Mouse (Mus musculus) embryonic facial prominence, embryonic 10.5 days (tissue): Measurements from ENCODE around the gene Btd. TPM values are rescaled to one million over a fixed set of nuclear protein-coding genes. Genes with fewer than 3 reads are reported as not detected.
A peak's percentile ranks its signal among the peaks of the same experiment; 100 is the strongest.

ENCODE experiments used
- DNase-seq: peaks from one replicate; pipeline ENCODE4 v3.0.0-alpha.2; 2017; ENCODE audit warnings: low spot score
- H3K27ac ChIP-seq: fragments of 300-500 bp; sonication (generic); replicated peaks from 2 replicates; pipeline ENCODE4 v1.5.1; 2016; ENCODE audit warnings: mild to moderate bottlenecking
- H3K27me3 ChIP-seq: fragments of 300-500 bp; sonication (generic); replicated peaks from 2 replicates; pipeline ENCODE4 v1.6.1; 2016; ENCODE audit warnings: low read depth, mild to moderate bottlenecking; ENCODE audit not compliant: poor library complexity, severe bottlenecking
- H3K36me3 ChIP-seq: fragments of 300-500 bp; sonication (generic); replicated peaks from 2 replicates; pipeline ENCODE4 v1.6.1; 2016; ENCODE audit warnings: mild to moderate bottlenecking, moderate library complexity
- H3K4me1 ChIP-seq: fragments of 300-500 bp; sonication (generic); 2 replicates; pipeline ENCODE4 v1.6.1; 2016
- H3K4me3 ChIP-seq: fragments of 300-500 bp; sonication (generic); 2 replicates; pipeline ENCODE4 v1.5.1; 2016; ENCODE audit warnings: mild to moderate bottlenecking, moderate library complexity
- H3K9me3 ChIP-seq: fragments of 300-500 bp; sonication (generic); 2 replicates; pipeline ENCODE4 v1.6.1; 2016; ENCODE audit warnings: mild to moderate bottlenecking
- WGBS: fragments of 180-500 bp; shearing (Covaris S2); methylation state at CpG from one replicate; pipeline ENCODE4 v1.1.7; 2016; 5-methylcytosine and 5-hydroxymethylcytosine counted together
- polyA plus RNA-seq: library from polyadenylated mRNA; unstranded; fragments of >200 nt; fragmentation: Nextera tagmentation; extraction: Ambion mirVana; gene quantifications from 2 replicates; pipeline ENCODE4 v1.2.1, GENCODE M21; 2016

Btd gene
- polyA plus RNA-seq, 1 experiment from 2014 or later, result 15.2 TPM

- peaks cover 22% of the 10 kb centered on the region for H3K4me1 ChIP-seq
- peak overlapping the region; percentile 65 for H3K27ac ChIP-seq
- peak; percentile 7 for DNase-seq
- peaks cover 11% of the 10 kb centered on the region for H3K36me3 ChIP-seq
- H3K9me3 ChIP-seq, result no peaks in the 10 kb centered on the region
- H3K4me3 ChIP-seq, result no peak overlapping the region
- WGBS, result 57% methylated on average over 10 of the region's 10 CpGs
- no peaks in the 10 kb centered on the region for H3K27me3 ChIP-seq
Observed at GRCm38 (mm10) chr14:31671635-31672320, 30.9 kb downstream of the Btd start.

- DNase-seq, result no peak
- WGBS, result 89% methylated on average over 3 of the region's 3 CpGs
- no peaks in the 10 kb centered on the region for H3K36me3 ChIP-seq
Observed at GRCm38 (mm10) chr14:31680656-31681055, 39.8 kb downstream of the Btd start.

GRCm38 (mm10) chr14:31681291-31681690 lies 40.5 kb downstream of the Btd start:
- Histone ChIP-seq H3K4me3 (no peak overlapping the region), H3K9me3 (no peaks in the 10 kb centered on the region), H3K4me1 (peaks cover 13% of the 10 kb centered on the region; the same call in 1 of the 2 replicates), H3K27me3 (no peaks in the 10 kb centered on the region), H3K36me3 (no peaks in the 10 kb centered on the region), H3K27ac (no peak overlapping the region)
- no peak for DNase-seq
- 84% methylated on average over 9 of the region's 9 CpGs for WGBS

More at GRCm38 (mm10) chr14:31680656-31681055, 39.8 kb downstream of the Btd start:
- Histone ChIP-seq H3K4me1 (peaks cover 12% of the 10 kb centered on the region; the same call in 1 of the 2 replicates), H3K27me3 (no peaks in the 10 kb centered on the region), H3K4me3 (no peak overlapping the region), H3K27ac (no peak overlapping the region), H3K9me3 (no peaks in the 10 kb centered on the region)

GRCm38 (mm10) chr14:31681931-31682555 lies 41.2 kb downstream of the Btd start:
- H3K27ac ChIP-seq, result no peak overlapping the region
- H3K27me3 ChIP-seq, result no peaks in the 10 kb centered on the region
- WGBS, result 48% methylated on average over 5 of the region's 5 CpGs
- no peaks in the 10 kb centered on the region for H3K9me3 ChIP-seq
- no peak for DNase-seq
- H3K36me3 ChIP-seq, result no peaks in the 10 kb centered on the region
- H3K4me3 ChIP-seq, result no peak overlapping the region
- peaks cover 13% of the 10 kb centered on the region; the same call in 1 of the 2 replicates for H3K4me1 ChIP-seq

- H3K9me3 ChIP-seq, result no peaks in the 10 kb centered on the region
- H3K36me3 ChIP-seq, result no peaks in the 10 kb centered on the region
- no peak for DNase-seq
- no peaks in the 10 kb centered on the region for H3K27me3 ChIP-seq
- peaks cover 13% of the 10 kb centered on the region; the same call in 1 of the 2 replicates for H3K4me1 ChIP-seq
- H3K4me3 ChIP-seq, result no peak overlapping the region
- 89% methylated on average over 2 of the region's 2 CpGs for WGBS
- H3K27ac ChIP-seq, result no peak overlapping the region
Observed at GRCm38 (mm10) chr14:31683610-31684009, 42.8 kb downstream of the Btd start.

GRCm38 (mm10) chr14:31684343-31685040 lies 43.7 kb downstream of the Btd start:
- no peaks in the 10 kb centered on the region for H3K36me3 ChIP-seq
- WGBS, result 69% methylated on average over 7 of the region's 7 CpGs
- H3K9me3 ChIP-seq, result no peaks in the 10 kb centered on the region
- no peaks in the 10 kb centered on the region for H3K27me3 ChIP-seq
- H3K4me1 ChIP-seq, result peaks cover 13% of the 10 kb centered on the region; the same call in 1 of the 2 replicates
- no peak for DNase-seq
- H3K4me3 ChIP-seq, result no peak overlapping the region
- 0 out of 2 replicates have a peak overlapping the region, but pooled peaks have one; percentile 1 for H3K27ac ChIP-seq

- DNase-seq, result no peak
- no peaks in the 10 kb centered on the region for H3K36me3 ChIP-seq
- no peaks in the 10 kb centered on the region for H3K9me3 ChIP-seq
- H3K27ac ChIP-seq, result no peak overlapping the region; the same call in 1 of the 2 replicates
- peaks cover 13% of the 10 kb centered on the region; the same call in 1 of the 2 replicates for H3K4me1 ChIP-seq
- H3K4me3 ChIP-seq, result no peak overlapping the region
- WGBS, result 90% methylated on average over 10 of the region's 10 CpGs
- H3K27me3 ChIP-seq, result no peaks in the 10 kb centered on the region
Observed at GRCm38 (mm10) chr14:31685680-31686079, 44.9 kb downstream of the Btd start.

GRCm38 (mm10) chr14:31686231-31686630 lies 45.4 kb downstream of the Btd start:
- no peak overlapping the region for H3K4me3 ChIP-seq
- H3K27ac ChIP-seq, result no peak overlapping the region
- no peaks in the 10 kb centered on the region for H3K9me3 ChIP-seq
- 91% methylated on average over 1 of the region's 1 CpGs for WGBS
- no peaks in the 10 kb centered on the region for H3K27me3 ChIP-seq
- H3K36me3 ChIP-seq, result no peaks in the 10 kb centered on the region
- H3K4me1 ChIP-seq, result peaks cover 13% of the 10 kb centered on the region; the same call in 1 of the 2 replicates
- no peak for DNase-seq

- Histone ChIP-seq H3K27me3 (no peaks in the 10 kb centered on the region), H3K4me3 (no peak overlapping the region), H3K9me3 (no peaks in the 10 kb centered on the region), H3K4me1 (no peaks in the 10 kb centered on the region), H3K36me3 (peaks cover 8% of the 10 kb centered on the region), H3K27ac (no peak overlapping the region)
- WGBS, result 86% methylated on average over 6 of the region's 6 CpGs
- DNase-seq, result no peak
Observed at GRCm38 (mm10) chr14:31692536-31692935, 51.7 kb downstream of the Btd start.

GRCm38 (mm10) chr14:31696206-31696984 lies 55.6 kb downstream of the Btd start:
- Histone ChIP-seq H3K9me3 (no peaks in the 10 kb centered on the region), H3K27me3 (no peaks in the 10 kb centered on the region), H3K36me3 (peaks cover 38% of the 10 kb centered on the region), H3K27ac (no peak overlapping the region), H3K4me3 (no peak overlapping the region), H3K4me1 (no peaks in the 10 kb centered on the region)
- WGBS, result 88% methylated on average over 9 of the region's 9 CpGs
- DNase-seq, result no peak

- peaks cover 44% of the 10 kb centered on the region for H3K36me3 ChIP-seq
- WGBS, result 84% methylated on average over 3 of the region's 3 CpGs
- no peak for DNase-seq
Observed at GRCm38 (mm10) chr14:31696985-31697303, 56.1 kb downstream of the Btd start.

GRCm38 (mm10) chr14:31697346-31697745 lies 56.5 kb downstream of the Btd start:
- WGBS, result 94% methylated on average over 3 of the region's 3 CpGs
- H3K9me3 ChIP-seq, result no peaks in the 10 kb centered on the region
- H3K36me3 ChIP-seq, result peaks cover 48% of the 10 kb centered on the region
- no peak for DNase-seq
- no peaks in the 10 kb centered on the region for H3K4me1 ChIP-seq
- H3K27ac ChIP-seq, result no peak overlapping the region
- no peaks in the 10 kb centered on the region for H3K27me3 ChIP-seq
- no peak overlapping the region for H3K4me3 ChIP-seq

More at GRCm38 (mm10) chr14:31696985-31697303, 56.1 kb downstream of the Btd start:
- Histone ChIP-seq H3K27me3 (no peaks in the 10 kb centered on the region), H3K4me3 (no peak overlapping the region), H3K27ac (no peak overlapping the region), H3K4me1 (no peaks in the 10 kb centered on the region), H3K9me3 (no peaks in the 10 kb centered on the region)
